Mouse (Mus musculus) kidney, postnatal 25 days (tissue): ENCODE data around the gene Ece1.

ENCODE experiments used
- DNase-seq, 2 experiments: peaks; one replicate each; pipeline ENCODE4 v3.0.0; 2021; ENCODE audit warnings: mixed read lengths in 2 of 2

Ece1 gene

DNA sequence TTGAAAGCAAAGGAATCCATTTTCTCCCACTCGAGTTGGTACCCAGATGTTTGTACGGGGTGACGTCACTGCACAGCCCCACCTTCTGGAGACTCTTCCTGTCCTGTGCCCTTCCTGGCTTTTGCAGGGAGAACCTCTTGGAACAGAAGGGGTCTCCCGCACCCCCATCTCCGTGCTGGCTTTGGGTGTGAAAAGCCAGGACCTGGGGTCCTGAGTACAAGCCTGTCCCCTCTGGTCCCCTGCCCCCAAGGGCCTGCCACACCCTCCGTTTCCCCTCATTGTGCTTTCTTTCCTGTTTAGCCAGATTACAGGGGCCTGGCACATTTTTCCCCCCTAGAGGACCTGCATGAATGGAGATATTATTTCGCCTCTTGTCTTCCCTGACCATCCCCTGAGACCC is 58.0 kb downstream of the Ece1 start:
- peak; percentile 44 to 71 for DNase-seq

DNA sequence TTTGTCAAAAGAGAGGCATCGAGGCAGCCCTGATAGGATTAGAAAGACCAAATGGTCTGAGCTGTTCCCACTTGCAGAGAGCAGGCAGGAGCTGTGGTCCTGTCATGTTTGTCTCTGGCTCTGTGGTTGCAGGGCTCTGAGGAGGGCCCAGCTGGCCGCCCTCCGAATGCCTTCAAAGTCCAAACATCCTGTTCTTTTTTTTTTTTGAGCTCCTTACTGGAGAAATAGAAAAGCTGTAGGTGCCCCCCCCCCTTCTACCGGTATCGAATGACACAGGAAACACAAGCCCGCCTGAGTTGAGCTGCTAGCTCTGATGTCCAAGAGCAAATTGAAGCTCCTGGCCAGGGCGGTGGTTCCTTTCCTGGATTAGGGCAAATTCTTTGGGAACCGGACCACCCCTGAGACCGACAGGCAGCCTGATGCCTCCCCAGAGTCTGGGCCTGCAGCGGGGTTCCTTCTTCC is 58.5 kb downstream of the Ece1 start:
- peak; percentile 61 to 73 for DNase-seq

DNA sequence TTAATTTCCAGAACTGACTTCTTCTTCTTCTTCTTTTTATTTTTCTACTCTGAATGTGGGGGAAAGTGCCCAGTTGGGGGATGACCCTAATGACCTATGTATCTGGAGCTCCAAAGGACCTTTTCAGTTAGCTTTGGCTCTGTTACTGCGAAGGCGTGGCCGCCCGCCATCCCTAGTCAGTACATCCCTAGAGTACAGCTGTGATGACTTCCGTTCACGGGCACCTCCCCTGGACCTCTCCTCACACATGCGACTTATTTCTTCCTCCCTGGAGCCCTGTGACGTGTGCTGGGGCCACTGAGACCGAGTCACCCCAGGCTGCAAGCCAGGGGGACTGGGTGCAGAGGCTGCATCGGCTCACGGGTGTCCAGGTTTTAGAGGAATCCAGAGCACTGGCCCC is 59.5 kb downstream of the Ece1 start:
- DNase-seq = peak; percentile 31 to 66

DNA sequence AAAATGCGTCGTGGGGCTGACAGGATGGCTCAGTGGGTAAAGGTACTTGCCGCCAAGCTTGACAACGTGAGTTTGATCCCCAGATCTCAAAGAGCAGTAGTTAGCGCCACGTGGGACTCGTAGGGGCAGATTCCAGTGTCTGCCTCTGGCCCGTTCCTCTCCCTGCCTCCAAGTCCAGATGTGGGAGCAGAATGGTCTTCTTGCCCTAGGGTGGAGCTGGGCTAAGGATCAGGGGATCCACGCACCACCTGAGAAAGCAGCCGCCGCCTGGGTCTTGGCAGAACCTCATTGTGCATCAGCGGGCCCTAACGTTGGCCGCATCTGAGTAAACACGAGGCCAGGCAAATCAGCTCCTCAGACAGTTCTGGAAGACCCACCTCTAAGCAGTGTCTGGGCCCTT is 61.0 kb downstream of the Ece1 start:
- no peak for DNase-seq

DNA sequence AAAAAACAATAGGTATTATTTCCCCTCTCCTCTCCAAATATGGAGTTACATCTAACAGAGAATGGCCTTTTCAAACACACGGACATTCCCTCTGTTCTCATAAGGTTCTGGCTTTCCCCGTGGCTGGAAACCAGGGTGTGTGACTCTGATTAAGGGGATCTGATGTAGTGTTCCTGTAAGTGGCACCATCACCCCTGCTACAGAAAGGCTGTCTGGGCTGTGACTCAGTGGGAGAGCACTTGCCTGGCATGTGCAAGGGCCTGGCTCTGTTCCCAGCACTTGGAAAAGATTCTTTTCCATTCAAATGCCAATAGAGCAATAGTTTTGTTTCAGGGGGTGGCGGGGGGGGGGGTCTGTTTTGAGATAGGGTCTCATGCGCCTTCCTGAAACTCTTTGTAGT is 63.1 kb downstream of the Ece1 start:
- peak in 1 of 2 experiments; percentile 28 for DNase-seq

DNA sequence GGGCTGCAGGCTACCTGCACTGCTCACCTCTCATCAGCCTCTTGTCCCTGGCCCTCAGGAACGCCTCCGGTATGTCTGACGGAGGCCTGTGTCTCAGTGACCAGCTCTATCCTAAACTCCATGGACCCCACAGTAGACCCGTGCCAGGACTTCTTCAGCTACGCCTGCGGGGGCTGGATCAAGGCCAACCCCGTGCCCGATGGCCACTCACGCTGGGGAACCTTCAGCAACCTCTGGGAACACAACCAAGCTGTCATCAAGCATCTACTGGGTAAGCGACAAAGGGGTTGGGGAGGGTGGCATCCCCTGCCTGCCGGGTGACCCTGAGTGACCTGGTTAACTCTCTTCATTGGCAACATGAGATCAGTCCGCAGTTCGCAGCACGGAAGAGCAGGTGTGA is 64.1 kb downstream of the Ece1 start:
- DNase-seq = no peak

DNA sequence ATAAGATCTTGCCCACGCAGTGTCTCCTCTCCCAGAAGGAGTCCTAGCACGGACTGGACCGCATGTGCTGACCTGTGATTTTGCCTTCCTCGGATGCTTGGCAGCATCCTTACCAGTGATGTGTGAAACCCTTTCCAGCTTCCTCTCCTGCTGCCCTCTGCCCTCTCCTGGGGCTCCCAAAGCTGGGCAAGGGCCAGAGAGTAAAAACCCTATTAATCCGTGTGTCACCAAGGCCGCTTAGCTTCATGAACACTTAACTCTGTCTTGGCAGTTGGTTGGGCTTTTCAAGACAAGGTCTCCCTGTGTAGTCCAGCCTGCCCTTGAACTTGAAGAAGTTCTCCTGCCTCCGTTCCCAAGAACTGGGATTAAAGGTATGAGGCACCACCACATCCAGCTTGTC is 65.1 kb downstream of the Ece1 start:
- DNase-seq = peak in 1 of 2 experiments; percentile 46

DNA sequence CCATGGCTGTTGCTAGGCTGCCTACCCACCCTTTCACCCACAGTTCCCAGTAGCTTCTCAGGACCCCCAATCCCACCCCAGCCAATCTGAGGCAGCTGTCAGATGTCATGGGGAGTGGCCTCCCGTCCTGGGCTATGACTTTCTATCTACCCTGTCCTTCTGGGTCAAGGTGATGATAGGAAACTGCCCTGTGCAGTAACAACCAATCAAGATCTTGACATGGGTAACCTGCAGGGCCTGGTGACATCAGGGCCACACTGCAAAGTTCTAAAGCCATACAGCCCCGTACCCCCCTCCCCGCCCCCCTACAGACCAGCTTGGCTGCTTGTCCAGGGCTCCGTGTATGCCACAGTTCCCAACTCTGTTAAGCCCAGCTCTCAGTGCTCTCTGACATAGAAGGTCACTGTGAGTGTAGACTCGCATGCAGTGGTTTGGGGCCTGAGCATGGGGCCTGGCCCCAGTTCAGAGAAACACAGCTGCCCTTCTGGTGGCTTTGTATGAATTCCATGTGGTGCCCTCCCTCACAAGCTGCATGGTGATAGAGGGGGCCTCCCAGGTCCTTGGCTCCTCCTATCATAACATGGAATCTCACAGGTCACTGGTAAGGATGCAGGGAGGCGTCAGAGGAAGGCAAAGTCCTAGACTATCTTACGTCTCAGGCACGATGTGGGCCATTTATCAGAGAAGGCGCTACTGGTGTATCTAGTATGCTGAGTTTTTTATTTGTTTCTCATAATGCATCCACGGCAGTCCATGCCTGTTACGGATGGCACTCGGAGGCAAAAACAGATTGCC is 65.9 kb downstream of the Ece1 start:
- no peak for DNase-seq

DNA sequence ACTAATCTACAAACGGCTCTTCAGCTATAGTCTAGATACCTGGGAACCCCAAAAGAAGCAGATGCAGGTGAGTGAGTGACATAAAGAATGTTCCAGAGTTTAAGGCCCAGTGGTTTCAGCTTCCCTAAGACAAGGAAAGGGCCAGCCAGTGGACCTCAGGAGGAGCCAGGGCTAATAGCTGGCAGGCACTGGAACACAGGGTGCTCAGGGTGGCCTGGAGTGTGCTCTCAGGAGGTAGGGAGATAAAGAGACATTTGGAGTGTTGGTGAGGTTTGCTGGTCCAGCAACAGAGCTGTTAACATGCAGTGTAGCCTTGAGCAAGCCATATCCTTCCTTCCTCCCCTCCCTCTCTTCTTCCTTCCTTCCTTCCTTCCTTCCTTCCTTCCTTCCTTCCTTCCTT is 66.8 kb downstream of the Ece1 start:
- DNase-seq = no peak

DNA sequence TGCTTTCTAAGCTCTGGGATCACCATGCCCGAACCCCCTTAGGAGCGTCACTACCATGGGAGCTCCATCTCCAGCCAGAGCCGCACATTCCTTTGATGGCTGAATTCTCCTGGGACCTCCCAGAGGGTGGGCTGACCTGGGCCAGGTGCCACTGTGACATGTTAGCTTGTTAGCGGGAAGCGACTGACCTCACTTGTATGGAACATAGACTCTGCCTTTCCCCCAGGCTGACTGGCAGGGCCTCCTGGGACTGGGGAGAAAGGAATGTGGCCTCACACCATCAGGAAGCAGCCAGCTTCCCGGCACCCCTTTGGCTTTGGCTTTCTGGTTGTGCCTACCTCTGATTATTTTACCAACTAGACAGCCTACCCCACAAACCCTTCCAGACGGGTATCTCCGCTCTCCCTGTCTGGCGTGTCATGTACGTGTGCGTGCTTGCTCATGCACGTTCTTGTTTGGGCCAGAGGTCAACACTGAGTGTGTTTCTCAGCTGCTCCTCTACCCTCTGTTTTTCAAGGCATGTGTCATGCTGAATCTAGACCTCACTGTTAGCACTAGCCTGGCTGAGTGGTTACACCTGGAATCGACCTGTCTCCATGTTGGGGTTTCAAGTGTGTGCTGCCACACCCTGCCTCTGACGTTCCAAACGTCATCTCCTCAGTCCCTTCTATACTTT is 67.4 kb downstream of the Ece1 start:
- peak; percentile 38 to 71 for DNase-seq

DNA sequence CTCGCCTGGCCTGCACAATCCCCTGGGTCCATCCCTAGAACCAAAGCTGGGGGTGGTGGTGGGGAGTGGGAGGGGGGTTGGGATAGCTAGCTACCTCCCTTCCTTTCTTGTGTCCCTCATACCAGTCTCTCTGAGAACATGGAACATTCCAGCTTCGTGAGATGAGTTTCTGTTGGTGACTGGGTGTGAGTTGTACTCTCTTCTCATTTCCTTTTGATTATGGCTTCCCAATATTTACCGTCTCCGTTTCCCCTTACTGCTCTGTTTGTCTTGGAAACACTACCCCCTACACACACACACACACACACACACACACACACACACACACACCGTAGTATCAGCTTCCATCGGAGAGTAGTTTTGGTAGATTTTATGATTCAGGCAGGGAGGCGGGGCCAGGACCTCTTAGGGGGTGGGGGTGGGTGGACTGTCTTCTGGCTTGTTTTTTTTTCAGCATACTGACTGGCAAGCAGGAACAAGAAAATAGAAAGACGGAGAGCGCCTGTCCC is 68.5 kb downstream of the Ece1 start:
- no peak for DNase-seq

DNA sequence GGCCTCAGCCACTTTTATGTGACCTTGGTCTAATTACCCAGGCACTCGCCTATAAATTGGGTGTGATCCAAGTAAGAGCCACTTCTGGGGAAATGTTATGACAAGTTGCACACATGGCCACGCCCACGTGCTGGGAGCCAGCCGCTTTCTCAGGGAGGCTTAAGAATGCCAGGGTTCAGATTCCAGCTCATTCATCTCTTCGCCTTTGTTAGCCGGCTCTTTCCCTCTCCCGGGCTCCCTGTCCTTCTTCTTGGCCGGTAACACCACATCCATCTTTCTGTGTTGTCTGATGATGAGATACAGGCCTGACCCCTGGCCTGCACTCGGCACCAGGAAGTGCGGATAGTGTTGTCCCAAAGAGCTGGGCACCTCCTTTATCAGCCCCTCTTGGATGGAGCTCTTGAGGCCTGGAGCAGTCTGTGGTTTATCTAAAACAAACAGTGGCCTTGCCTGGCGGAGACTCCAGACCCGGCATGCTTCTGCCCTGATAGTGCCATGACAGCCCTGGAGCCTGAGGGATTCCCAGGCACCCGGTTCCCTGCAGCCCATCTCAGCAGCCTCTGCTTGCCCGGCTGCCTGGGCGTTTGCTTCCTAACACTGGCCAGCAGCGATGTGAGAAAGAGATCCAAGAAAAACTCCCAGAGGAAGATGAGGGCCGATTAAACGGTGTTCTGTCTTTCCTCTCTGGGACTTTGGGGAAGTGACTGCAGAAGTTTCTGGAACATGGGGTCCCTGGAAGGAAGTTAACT is 69.1 kb downstream of the Ece1 start:
- peak; percentile 88 to 92 for DNase-seq

DNA sequence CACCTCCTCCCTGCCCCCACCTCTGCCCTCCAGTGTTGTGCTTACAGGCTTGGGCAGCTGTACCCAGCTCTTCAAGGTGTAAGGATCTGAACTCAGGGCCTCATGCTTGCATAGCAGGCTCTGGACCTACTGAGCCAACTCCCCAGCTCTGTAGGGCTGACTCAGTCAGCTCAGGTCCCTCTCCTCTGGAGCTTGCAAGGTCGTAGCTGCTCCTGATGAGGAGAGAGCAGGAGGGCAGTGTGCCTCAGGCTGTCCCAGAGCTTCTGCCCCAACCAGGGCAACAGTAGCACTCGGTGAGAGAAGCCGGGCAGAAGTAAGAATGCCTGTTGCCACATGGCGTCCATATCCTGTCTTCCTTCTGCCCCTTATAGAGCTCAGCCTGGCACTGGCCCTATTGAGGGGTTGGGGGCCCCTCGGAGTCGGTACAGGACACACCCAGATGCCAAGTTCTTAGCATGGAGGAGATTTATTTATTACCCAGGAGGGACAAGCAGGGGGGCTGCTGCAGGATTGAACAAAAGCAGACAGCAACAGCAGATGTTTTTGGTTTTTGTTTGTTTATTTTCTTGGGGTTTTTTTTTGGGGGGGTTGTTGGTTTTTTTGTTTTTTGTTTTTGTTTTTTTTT is 70.6 kb downstream of the Ece1 start:
- DNase-seq = no peak

DNA sequence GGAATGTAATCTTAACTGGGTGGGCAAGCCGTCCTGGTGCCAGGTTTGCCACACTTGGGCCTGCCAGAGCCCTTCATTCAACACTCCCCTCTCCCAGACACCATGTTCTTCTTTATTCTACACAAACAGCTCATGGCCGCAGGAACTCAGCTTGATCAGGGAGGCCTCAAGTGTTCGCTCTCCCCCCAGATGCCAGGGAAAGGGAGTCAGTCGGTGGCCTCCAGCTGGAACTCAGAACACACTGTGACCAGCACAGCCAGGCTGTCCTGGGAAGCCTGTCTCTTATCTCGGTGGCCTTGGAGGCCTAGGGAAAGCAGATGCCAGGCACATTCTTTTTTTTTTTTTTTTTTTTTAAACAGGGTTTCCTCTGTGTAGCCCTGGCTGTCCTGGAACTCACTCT is 71.3 kb downstream of the Ece1 start:
- no peak for DNase-seq

DNA sequence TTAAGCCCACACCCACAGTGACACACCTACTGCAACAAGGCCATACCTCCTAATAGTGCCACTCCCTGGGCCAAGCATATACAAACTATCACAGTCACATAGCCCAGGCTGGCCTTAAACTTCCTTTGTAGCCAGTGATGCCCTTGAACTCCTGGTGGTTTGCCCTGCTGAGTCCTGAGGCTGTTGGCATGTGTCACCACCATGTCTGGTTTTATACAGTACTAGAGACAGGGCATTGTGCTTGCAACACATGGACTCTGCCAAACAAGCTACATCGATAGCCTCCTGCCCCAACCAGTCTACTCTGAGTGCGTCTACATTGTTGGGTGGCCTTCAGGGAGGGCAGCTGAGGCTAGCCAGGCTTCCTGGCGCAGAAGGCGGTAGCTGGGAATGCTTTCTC is 74.1 kb downstream of the Ece1 start:
- no peak for DNase-seq

DNA sequence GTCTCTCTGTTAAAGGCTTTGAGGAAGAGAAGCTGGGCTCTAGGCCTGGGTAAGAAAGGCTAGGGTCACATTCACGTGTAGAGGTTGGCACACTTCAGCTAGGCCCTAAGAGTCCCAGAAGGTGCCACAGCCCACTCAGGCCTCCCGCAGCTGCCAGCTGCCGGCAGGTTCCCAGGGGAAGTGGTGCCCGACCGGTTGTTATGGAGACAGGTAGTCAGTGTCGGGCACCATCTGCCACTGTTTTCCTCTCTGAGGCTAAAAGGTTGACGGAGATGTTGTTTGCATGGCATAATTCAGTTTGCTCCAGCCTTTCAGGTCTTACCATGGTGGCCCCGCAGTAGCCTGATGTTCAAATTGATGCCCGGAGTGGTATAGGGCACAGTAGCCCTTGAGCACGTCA is 78.0 kb downstream of the Ece1 start:
- DNase-seq = no peak

DNA sequence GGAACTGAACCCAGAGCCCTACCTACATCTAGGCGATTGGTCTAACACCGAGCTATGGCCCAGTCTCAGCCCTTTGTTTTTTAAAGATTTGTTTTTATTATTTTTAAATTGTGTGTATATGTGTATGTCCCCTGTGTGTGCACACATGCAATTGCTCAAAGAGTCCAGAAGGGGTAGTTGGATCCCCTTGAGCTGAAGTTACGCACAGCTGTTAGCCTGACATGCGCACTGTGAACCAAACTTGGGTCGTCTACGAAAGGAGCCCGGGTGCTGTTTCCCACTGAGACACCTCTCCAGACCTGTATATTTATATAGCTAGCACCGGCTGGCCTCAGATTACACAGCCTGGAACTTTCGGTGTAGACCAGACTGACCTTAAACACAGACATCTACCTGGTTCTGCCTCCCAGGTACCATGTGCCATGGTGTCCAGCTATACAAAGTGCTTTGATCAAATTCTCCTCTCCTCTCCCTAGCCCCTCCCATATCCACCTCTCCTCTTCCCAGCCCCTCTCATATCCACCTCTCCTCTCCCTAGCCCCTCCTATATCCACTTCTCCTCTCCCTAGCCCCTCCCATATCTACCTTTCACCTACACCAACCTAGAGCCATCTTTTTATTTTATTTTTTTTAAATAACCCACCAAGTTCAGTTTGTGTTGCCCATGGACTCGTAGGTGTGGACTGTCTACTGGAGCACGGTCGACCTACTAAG is 79.3 kb downstream of the Ece1 start:
- DNase-seq = no peak

DNA sequence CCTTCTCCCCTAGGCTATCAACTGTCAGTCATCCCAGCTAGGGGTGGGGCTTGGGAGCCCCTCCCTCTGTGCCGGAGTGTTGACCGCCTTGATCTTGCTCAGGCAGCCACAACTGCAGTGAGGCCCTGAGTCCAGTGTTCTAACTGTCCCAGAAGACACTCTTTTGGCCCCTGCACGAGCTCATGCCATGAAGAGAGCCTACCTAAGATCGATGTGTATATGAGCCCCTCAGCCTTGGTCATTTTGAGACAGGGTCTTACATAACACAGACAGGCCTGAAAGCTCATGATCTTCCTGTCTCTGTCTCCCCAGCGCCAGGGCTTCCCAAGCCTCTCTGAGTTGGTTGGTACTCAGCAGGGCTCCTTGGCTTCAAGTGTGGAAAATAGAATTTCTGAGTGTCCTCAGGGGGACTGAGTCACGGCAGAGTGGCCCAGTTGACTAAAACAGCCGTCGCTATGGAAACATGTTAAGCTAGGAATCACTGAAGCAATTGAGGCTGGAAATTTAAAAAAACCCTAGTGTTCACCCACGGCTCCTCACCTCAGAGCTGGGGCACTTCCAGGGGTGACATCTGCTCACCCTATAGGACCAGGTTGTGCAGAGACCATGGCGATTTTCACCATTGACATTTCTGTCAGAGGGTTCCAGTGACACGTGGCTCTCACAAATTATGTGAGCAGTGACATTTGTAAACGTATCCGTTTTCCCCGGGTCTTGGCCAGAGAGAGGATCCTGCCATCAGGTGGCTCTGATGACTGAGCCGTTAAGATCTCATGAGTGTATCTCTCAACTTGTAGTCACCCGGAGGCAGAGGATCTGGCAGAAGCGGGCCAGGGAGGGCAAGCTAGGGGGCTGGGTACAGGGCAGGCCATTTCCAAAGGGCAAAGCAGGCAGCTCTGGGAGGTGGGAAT is 80.1 kb downstream of the Ece1 start:
- DNase-seq = no peak

DNA sequence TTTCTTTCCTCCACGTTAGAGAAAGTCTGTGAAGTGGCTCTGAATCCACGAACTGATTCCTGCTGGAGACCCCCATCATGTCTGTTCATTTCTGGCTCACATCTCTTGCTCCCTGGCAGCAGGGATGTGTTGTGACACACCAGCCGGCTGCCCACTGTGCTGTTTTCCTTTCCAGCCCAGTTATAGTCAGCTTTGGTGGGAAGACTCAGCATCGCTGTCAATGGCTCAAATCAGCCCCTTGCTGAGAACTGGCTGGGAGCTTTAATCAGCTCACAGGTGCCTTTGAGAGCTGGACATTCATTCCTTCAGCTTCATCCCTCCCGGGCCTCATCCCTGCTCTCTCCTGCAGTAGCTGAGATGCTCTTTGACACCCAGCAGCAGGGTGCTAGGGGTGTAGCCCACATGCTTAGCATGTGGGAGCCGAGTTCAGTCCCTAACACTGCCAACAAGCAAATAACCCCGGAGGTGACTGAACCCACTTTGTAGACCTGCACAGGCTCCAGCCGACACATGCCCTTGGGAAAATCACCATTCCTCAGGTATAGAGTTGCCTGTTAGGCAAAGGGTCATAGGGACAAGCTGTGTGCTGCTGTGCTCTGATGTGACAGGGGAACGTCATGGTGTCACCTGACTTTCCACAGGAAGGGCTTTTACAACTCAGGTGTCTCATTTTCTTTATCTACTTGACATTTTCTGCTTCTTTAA is 80.9 kb downstream of the Ece1 start:
- no peak for DNase-seq

DNA sequence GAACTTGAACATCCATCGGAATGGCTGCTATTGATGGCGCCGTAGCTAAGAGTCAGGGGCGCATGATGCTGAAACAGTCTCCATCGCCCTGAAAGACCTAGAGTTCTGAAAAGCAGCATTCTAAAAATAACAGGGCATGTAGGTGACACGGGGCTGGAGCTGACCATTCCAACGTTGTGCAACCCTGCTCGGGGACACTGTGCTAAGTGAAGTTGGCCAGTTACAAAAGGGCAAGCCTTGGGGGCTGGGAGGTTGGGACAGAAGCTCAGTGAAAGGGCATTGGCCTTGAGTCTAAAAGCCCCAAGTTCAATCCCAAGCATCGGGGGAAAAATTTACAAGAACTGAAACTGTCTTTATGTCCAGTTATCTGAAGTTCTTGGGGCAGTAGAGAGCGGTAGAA is 81.5 kb downstream of the Ece1 start:
- DNase-seq = peak in 1 of 2 experiments; percentile 74

DNA sequence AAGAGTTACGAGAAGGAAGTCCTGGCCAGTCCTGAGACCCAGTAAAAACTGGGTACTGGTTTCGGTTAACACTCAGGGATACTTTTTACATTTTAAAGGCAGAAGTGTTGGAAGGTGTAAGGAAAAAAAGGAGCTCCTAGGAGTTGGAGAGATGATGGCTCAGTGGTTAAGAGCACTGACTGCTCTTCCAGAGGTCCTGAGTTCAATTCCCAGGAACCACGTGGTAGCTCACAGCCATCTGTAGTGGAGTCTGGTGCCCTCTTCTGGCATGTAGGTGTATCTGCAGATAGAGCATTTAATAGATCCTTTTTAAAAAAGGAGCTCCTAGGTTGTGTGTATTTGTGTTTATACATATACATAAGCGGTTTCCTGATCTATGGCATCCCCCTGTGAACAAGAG is 83.3 kb downstream of the Ece1 start:
- DNase-seq = no peak
